ENCODE assay signal across 11 mouse cellular contexts in the genomic region with DNA sequence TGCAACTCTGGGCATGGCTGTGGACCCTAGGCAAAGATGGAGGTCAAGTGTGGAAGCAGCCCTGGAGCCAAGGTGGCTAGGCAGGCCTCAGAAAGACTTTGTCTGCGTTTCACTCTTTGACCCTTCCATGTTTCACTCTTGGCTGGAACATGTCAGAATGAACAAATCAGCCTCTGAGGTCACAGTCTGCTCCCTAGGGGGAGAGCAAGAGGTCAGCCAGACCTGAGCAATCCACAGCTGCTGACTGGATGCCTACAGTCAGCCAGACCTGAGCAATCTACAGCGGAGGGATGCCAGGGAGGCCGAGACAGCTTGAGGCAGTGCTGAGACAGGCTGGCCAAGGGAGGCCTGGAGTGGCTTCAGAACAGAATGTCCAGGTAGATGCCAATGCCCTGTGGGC. TPM values are rescaled to one million over a fixed set of nuclear protein-coding genes. Genes with fewer than 3 reads are reported as not detected.
A peak's percentile ranks its signal among the peaks of the same experiment; 100 is the strongest.
DNase-seq lines count a peak whose midpoint lies in the region; ATAC-seq and TF ChIP-seq lines count a peak whose summit lies in the region.
"Had no signal": no experiment of that assay in that cellular context is flagged by ENCODE, and none has a peak within 500 bp of the region (broad histone marks: within the 10 kb centered on the region; RNA-seq: fewer than 3 reads in every experiment).

No protein-coding gene starts in this region.

- TF ChIP-seq POLR2A in liver, adult 2 months (IDR thresholded peaks at IDR 0.05; ENCODE audit: extremely low read depth, insufficient read depth, low read length): no peak

- no peaks in the 10 kb centered on the region for H3K36me3 ChIP-seq in liver, adult 2 months (ENCODE audit: control insufficient read depth, insufficient read depth, low read length)
- H3K36me3 ChIP-seq in liver, embryonic 11.5 days (ENCODE audit: control insufficient read depth, insufficient read depth, low read length): no peaks in the 10 kb centered on the region
- H3K36me3 ChIP-seq: limb, embryonic 13.5 days had no signal

- ATAC-seq in liver, embryonic 11.5 days (replicated peaks; ENCODE audit: low FRiP score): no peak
- no peak for ATAC-seq in granulocyte monocyte progenitor cell, adult 5-6 weeks (replicated peaks; ENCODE audit: poor library complexity, severe bottlenecking)

- WGBS in liver, adult 2 months: 45% methylated on average over 3 of the region's 3 CpGs
- 65% methylated on average over 3 of the region's 3 CpGs for WGBS in liver, embryonic 11.5 days

- no peak for TF ChIP-seq CTCF in liver, adult 2 months (IDR thresholded peaks at IDR 0.05; ENCODE audit: low read depth, low read length)

- H3K27ac ChIP-seq in liver, adult 2 months (replicated peaks; ENCODE audit: insufficient read depth, low read depth, low read length): peak overlapping the region; percentile 71
- H3K27ac ChIP-seq in liver, embryonic 11.5 days (ENCODE audit: low read depth, low read length): no peak overlapping the region
- H3K27ac ChIP-seq: limb, embryonic 13.5 days had no signal

- H3K27me3 ChIP-seq in liver, adult 2 months (ENCODE audit: control insufficient read depth, insufficient read depth, low read length): no peaks in the 10 kb centered on the region
- 0 out of 2 replicates have a peak, but pooled peaks cover 6% of the 10 kb centered on the region for H3K27me3 ChIP-seq in liver, embryonic 11.5 days (replicated peaks; ENCODE audit: control insufficient read depth, insufficient read depth, low read length)
- H3K27me3 ChIP-seq: limb, embryonic 13.5 days had no signal

- H3K79me2 ChIP-seq in liver, adult 2 months (ENCODE audit: control insufficient read depth, insufficient read depth, low read length): no peaks in the 10 kb centered on the region

- intact Hi-C loops in heart, postnatal 10 days (cut with DNase I): loop anchor here (2.0 kb wide), 1 partner anchor 19 kb away; no protein-coding TSS in a partner anchor

- peak overlapping the region; percentile 24 for H3K4me3 ChIP-seq in liver, adult 2 months (ENCODE audit: insufficient read depth, low read depth, low read length)
- no peak overlapping the region for H3K4me3 ChIP-seq in liver, embryonic 11.5 days (ENCODE audit: low read depth, low read length)
- H3K4me3 ChIP-seq: limb, embryonic 13.5 days had no signal

- peaks cover 4% of the 10 kb centered on the region for H3K9me3 ChIP-seq in liver, embryonic 11.5 days (ENCODE audit: control insufficient read depth, low read length)

- H3K9ac ChIP-seq in liver, adult 2 months (ENCODE audit: low read depth, low read length): peak overlapping the region; percentile 48
- no peak overlapping the region for H3K9ac ChIP-seq in liver, embryonic 11.5 days (ENCODE audit: low read depth, low read length)
- H3K9ac ChIP-seq: limb, embryonic 13.5 days had no signal

- H3K4me1 ChIP-seq in liver, adult 2 months (ENCODE audit: control insufficient read depth, insufficient read depth, low read length): peaks cover 4% of the 10 kb centered on the region; the same call in 1 of the 2 replicates
- H3K4me1 ChIP-seq in liver, embryonic 11.5 days (replicated peaks; ENCODE audit: control insufficient read depth, insufficient read depth, low read length): peaks cover 2% of the 10 kb centered on the region; the same call in 1 of the 2 replicates

- H3K4me2 ChIP-seq in liver, embryonic 11.5 days: no peak overlapping the region
- H3K4me2 ChIP-seq: limb, embryonic 13.5 days had no signal

- DNase-seq in liver, adult 2 months (ENCODE audit: extremely low read depth, low read depth, low spot score): peak; percentile 98
- no peak for DNase-seq in liver, embryonic 11.5 days (ENCODE audit: low spot score)
- peak; percentile 49 for DNase-seq in adrenal gland, postnatal 25 days
- DNase-seq in heart, postnatal 10 days: peak; percentile 58 to 64
- peak; percentile 69 for DNase-seq in mesoderm, embryonic 11.5 days (ENCODE audit: low read depth, low spot score)
- no peak for DNase-seq in thymus, postnatal 25 days
- no peak for DNase-seq in cerebellum, postnatal 4 days (ENCODE audit: low spot score in 2 of 2)

RNA-seq across cellular contexts. Expression of gene Dpep1, which starts 4.7 kb away (rescaled TPM):
- total RNA-seq in liver, adult 2 months (2014; rRNA removed): 0.55 and 0.74 TPM in 2 replicates
- 0.45 and 1.8 TPM in 2 replicates for polyA plus RNA-seq in liver, adult 2 months (2012; rRNA removed)
- 0.52 and 1.3 TPM in 2 replicates for polyA plus RNA-seq in liver, embryonic 11.5 days (2014; fragmentation: Nextera tagmentation; extraction: Ambion mirVana)
- 30.1 and 32.6 TPM in 2 replicates for total RNA-seq in adrenal gland, postnatal 25 days (2021)
- 10 to 100 TPM in 1 of 2 experiments, 1 to 10 TPM in 1; 9.6 to 29.0 TPM for total RNA-seq in heart, postnatal 10 days (2021)
- not detected in 2 replicates for total RNA-seq in granulocyte monocyte progenitor cell, adult 5-6 weeks (2014; fragmentation: Nextera tagmentation)
- not detected in 2 replicates for total RNA-seq in granulocyte monocyte progenitor cell, adult 5-6 weeks (2017)
- total RNA-seq: ES-E14 had no signal
- polyA plus RNA-seq: neural tube, embryonic 14.5 days had no signal

RNA-seq across cellular contexts. Expression of gene Sult5a1, which starts 23.3 kb away (rescaled TPM):
- 15.5 and 29.8 TPM in 2 replicates for total RNA-seq in liver, adult 2 months (2014; rRNA removed)
- polyA plus RNA-seq in liver, adult 2 months (2012; rRNA removed): 62.7 and 154 TPM in 2 replicates
- 4.6 and 5.6 TPM in 2 replicates for polyA plus RNA-seq in liver, embryonic 11.5 days (2014; fragmentation: Nextera tagmentation; extraction: Ambion mirVana)
- total RNA-seq in adrenal gland, postnatal 25 days (2021): 5.3 and 5.5 TPM in 2 replicates
- 1 to 10 TPM; 1.3 to 2.3 TPM for total RNA-seq in heart, postnatal 10 days (2021)
- total RNA-seq in granulocyte monocyte progenitor cell, adult 5-6 weeks (2014; fragmentation: Nextera tagmentation): not detected in 2 replicates
- not detected in 2 replicates for total RNA-seq in granulocyte monocyte progenitor cell, adult 5-6 weeks (2017)

RNA-seq across cellular contexts. Expression of gene Chmp1a, which starts 31.2 kb away (rescaled TPM):
- total RNA-seq in liver, adult 2 months (2014; rRNA removed): 51.5 and 58.5 TPM in 2 replicates
- 67.1 and 67.7 TPM in 2 replicates for polyA plus RNA-seq in liver, adult 2 months (2012; rRNA removed)
- polyA plus RNA-seq in liver, embryonic 11.5 days (2014; fragmentation: Nextera tagmentation; extraction: Ambion mirVana): 95.4 and 104 TPM in 2 replicates
- 79.0 and 97.8 TPM in 2 replicates for total RNA-seq in adrenal gland, postnatal 25 days (2021)
- total RNA-seq in heart, postnatal 10 days (2021): 10 to 100 TPM; 64.2 to 82.9 TPM
- 22.6 and 37.6 TPM in 2 replicates for total RNA-seq in granulocyte monocyte progenitor cell, adult 5-6 weeks (2014; fragmentation: Nextera tagmentation)
- 28.3 and 35.4 TPM in 2 replicates for total RNA-seq in granulocyte monocyte progenitor cell, adult 5-6 weeks (2017)

RNA-seq across cellular contexts. Expression of gene Spata33, which starts 31.2 kb away (rescaled TPM):
- 0.28 and 0.34 TPM in 2 replicates for total RNA-seq in liver, adult 2 months (2014; rRNA removed)
- polyA plus RNA-seq in liver, adult 2 months (2012; rRNA removed): 0.13 and 0.61 TPM in 2 replicates
- 1.4 and 1.7 TPM in 2 replicates for polyA plus RNA-seq in liver, embryonic 11.5 days (2014; fragmentation: Nextera tagmentation; extraction: Ambion mirVana)
- 3.3 and 4.0 TPM in 2 replicates for total RNA-seq in adrenal gland, postnatal 25 days (2021)
- total RNA-seq in heart, postnatal 10 days (2021): 10 to 100 TPM; 42.9 to 48.5 TPM
- 0.51 and 0.80 TPM in 2 replicates for total RNA-seq in granulocyte monocyte progenitor cell, adult 5-6 weeks (2014; fragmentation: Nextera tagmentation)
- 0.36 and 0.39 TPM in 2 replicates for total RNA-seq in granulocyte monocyte progenitor cell, adult 5-6 weeks (2017)

RNA-seq across cellular contexts. Expression of gene Cdk10, which starts 43.3 kb away (rescaled TPM):
- total RNA-seq in liver, adult 2 months (2014; rRNA removed): 16.9 and 18.2 TPM in 2 replicates
- 29.8 and 45.1 TPM in 2 replicates for polyA plus RNA-seq in liver, adult 2 months (2012; rRNA removed)
- 22.8 and 25.0 TPM in 2 replicates for polyA plus RNA-seq in liver, embryonic 11.5 days (2014; fragmentation: Nextera tagmentation; extraction: Ambion mirVana)
- total RNA-seq in adrenal gland, postnatal 25 days (2021): 68.7 and 78.2 TPM in 2 replicates
- 10 to 100 TPM; 26.4 to 27.9 TPM for total RNA-seq in heart, postnatal 10 days (2021)
- total RNA-seq in granulocyte monocyte progenitor cell, adult 5-6 weeks (2014; fragmentation: Nextera tagmentation): 26.7 and 54.5 TPM in 2 replicates
- total RNA-seq in granulocyte monocyte progenitor cell, adult 5-6 weeks (2017): 39.4 and 39.9 TPM in 2 replicates

Comparison
In these comparisons a context has a peak if more than half of its experiments do, and no peak if none do; other contexts are left out.
1. DNase-seq: peak in liver, adult 2 months (single experiment), adrenal gland, postnatal 25 days (single experiment), heart, postnatal 10 days (2 of 2) and mesoderm, embryonic 11.5 days (single experiment); none in liver, embryonic 11.5 days (single experiment), thymus, postnatal 25 days (single experiment) and cerebellum, postnatal 4 days (0 of 2).